Mouse (Mus musculus): ENCODE results near the gene Pnpla2. TPM values are rescaled to one million over a fixed set of nuclear protein-coding genes. Genes with fewer than 3 reads are reported as not detected.
"Not testable (repeated sequence)": the region's sequence is repeated elsewhere in the genome, so short reads cannot be mapped to it uniquely, and the experiment has no call there.

Pnpla2 gene
- polyA plus RNA-seq (2015; fragmentation: Nextera tagmentation; extraction: Ambion mirVana): 16.9 and 23.6 TPM in 2 replicates

DNA sequence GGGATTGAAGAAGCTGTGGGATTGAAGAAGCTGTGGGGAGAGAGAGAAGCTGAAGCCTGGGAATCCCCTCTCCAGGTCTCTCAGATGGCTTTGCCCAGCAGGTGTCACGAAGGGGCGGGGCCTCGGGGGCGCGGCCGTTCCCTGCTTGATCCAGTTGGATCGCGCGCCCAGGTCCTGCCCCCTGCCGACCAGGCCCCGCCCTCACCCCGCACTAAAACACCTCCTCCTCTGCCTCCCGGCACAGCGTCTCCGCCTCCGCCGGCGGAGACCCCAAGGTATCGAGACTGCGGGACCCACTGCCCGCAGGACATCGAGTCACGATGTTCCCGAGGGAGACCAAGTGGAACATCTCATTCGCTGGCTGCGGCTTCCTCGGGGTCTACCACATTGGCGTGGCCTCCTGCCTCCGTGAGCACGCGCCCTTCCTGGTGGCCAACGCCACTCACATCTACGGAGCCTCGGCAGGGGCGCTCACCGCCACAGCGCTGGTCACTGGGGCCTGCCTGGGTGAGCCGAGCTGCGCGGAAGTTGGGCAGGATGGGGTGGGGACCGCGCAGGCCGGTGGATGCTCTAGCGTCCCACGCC is at the start of gene Pnpla2:
TSS of gene Pnpla2 (plus strand) at position 232 of the 585 bp plus-strand sequence.
- peak within 1 kb of the TSS; percentile 96 for H3K4me2 ChIP-seq
- peaks cover 31% of the 10 kb centered on the region for H3K36me3 ChIP-seq
- ATAC-seq (ENCODE audit: insufficient number of reproducible peaks, low FRiP score, low TSS enrichment, low read depth): peak; percentile 80
- H3K4me3 ChIP-seq: peak within 1 kb of the TSS; percentile 63
- H3K9ac ChIP-seq: peak within 1 kb of the TSS; percentile 47
- H3K27me3 ChIP-seq: peaks cover 10% of the 10 kb centered on the region; the same call in 1 of the 2 replicates
- no peaks in the 10 kb centered on the region for H3K9me3 ChIP-seq
- WGBS: under 1% methylated on average over 45 of the region's 45 CpGs
- H3K4me1 ChIP-seq: peaks cover 18% of the 10 kb centered on the region
- peak within 1 kb of the TSS; percentile 62 for H3K27ac ChIP-seq

DNA sequence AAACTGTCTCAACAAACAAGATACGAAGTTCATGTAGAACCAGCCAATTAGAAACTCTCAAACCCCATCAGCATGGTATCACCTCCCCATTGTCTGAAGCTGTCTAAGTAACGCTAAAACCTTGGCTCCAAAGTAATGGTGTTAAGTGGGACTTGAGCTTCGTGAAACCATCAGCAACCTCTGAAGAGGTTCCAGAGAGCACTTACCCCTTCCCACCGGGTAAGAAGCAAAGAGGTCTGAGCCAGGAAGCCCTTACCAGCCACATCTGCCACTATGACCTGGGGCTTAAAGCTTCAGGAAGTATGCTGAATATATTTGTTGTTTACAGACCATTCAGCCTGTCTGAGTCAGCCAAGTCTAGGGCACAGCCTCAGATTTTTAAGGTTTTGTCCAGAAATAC is 49.5 kb upstream of the Pnpla2 start:
- Histone ChIP-seq H3K9ac (no peak overlapping the region), H3K27ac (no peak overlapping the region), H3K36me3 (peaks cover 56% of the 10 kb centered on the region), H3K27me3 (no peaks in the 10 kb centered on the region), H3K4me2 (no peak overlapping the region), H3K4me1 (peaks cover 5% of the 10 kb centered on the region; the same call in 1 of the 2 replicates), H3K4me3 (no peak overlapping the region), H3K9me3 (no peaks in the 10 kb centered on the region)
- ATAC-seq (ENCODE audit: insufficient number of reproducible peaks, low FRiP score, low TSS enrichment, low read depth): no peak
- WGBS: 80% methylated on average over 4 of the region's 4 CpGs

DNA sequence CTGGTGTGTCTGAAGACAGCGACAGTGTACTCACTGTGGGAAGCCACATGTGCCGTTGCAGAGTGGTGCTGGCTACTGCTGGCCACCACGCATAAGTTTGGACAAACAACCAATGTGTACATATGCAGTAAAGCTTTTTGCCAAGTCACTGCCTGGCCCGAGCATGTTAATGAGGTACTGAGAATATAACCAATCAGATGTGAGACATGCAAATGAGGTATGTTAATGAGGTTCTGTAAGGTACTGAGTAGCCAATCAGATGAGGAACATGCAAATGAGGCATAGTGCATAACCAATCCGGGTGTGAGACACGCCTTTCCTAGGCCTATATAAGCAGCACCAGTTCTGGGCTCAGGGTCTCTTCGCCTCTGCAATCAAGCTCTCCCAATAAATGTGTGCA is 47.3 kb upstream of the Pnpla2 start:
- not testable (repeated sequence) for H3K4me3 ChIP-seq; H3K4me2 ChIP-seq; ATAC-seq (ENCODE audit: insufficient number of reproducible peaks, low FRiP score, low TSS enrichment, low read depth); H3K4me1 ChIP-seq; H3K27me3 ChIP-seq; H3K9me3 ChIP-seq; H3K9ac ChIP-seq; H3K27ac ChIP-seq
- 95% methylated on average over 7 of the region's 7 CpGs for WGBS
- H3K36me3 ChIP-seq: peaks cover 46% of the 10 kb centered on the region

DNA sequence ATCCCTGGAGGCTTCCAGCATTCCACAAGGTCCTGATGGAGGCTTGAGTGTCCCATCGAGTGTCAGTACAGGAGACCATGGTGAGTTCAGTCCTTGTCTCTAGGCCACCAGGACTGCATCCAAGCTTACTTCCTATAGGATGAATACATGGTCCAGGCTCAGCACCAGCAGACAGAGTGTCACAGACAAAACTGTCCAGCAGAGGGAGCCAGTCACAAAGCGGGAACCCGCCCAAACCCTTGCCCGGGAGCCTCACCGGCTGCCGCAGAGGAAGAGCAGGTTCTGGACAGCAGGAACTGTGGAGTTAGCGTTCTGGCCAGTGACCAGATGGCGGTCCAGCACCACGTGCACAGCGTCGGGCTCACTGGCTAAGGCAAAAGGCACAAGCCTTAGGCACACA is 46.2 kb upstream of the Pnpla2 start:
- WGBS: 14% methylated on average over 11 of the region's 11 CpGs
- Histone ChIP-seq H3K4me2 (no peak overlapping the region), H3K4me3 (no peak overlapping the region), H3K9ac (0 out of 2 replicates have a peak overlapping the region, but pooled peaks have one; percentile 10), H3K27ac (no peak overlapping the region), H3K36me3 (peaks cover 39% of the 10 kb centered on the region), H3K9me3 (no peaks in the 10 kb centered on the region), H3K27me3 (no peaks in the 10 kb centered on the region), H3K4me1 (peaks cover 12% of the 10 kb centered on the region)
- no peak for ATAC-seq (ENCODE audit: insufficient number of reproducible peaks, low FRiP score, low TSS enrichment, low read depth)

DNA sequence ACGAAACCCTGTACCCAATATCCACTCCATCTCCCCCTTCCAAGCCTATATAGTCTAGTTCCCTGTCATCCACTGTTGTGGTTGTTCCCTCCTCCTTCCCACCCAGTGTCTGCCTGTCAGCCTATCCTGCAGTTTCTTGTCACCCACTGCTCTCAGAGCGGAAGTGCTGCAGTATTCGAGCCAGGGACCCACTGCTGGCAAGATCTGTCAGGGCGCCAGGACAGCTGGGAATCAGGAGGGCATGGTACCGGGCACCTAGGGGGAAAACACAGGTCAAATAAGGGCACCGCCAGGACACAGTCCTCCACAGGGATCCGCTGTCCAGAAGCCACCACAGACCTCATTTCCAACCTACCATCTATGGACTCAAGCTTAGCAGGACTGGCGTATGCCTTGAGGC is 44.4 kb upstream of the Pnpla2 start:
- ATAC-seq (ENCODE audit: insufficient number of reproducible peaks, low FRiP score, low TSS enrichment, low read depth): no peak
- Histone ChIP-seq H3K9ac (no peak overlapping the region), H3K9me3 (no peaks in the 10 kb centered on the region), H3K27ac (no peak overlapping the region), H3K4me2 (no peak overlapping the region), H3K4me1 (peaks cover 17% of the 10 kb centered on the region), H3K36me3 (peaks cover 39% of the 10 kb centered on the region), H3K4me3 (no peak overlapping the region), H3K27me3 (no peaks in the 10 kb centered on the region)
- WGBS: 89% methylated on average over 8 of the region's 8 CpGs

DNA sequence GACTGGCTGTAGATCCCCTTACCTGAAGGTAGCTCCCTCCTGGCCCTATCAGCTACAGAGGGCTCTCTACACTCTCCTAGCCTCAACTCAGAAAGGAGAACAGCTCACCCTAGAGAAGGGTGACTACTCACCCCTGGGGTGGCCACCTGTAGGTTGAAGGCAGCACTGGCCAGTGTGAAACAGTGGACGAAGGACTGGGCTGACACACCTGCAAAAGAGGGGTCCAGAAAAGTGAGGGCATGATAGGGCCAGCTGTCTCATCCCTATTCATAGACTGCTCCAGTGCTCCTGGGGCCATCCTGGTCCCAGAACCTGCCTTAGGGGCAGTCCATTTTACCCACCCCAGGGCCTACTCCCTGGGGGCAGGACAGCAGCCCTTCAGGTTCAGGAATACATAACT is 43.3 kb upstream of the Pnpla2 start:
- Histone ChIP-seq H3K4me1 (peaks cover 17% of the 10 kb centered on the region), H3K4me3 (no peak overlapping the region), H3K36me3 (peaks cover 39% of the 10 kb centered on the region), H3K27me3 (no peaks in the 10 kb centered on the region), H3K4me2 (no peak overlapping the region), H3K27ac (no peak overlapping the region), H3K9ac (no peak overlapping the region), H3K9me3 (no peaks in the 10 kb centered on the region)
- ATAC-seq (ENCODE audit: insufficient number of reproducible peaks, low FRiP score, low TSS enrichment, low read depth): no peak
- 100% methylated on average over 1 of the region's 1 CpGs for WGBS

DNA sequence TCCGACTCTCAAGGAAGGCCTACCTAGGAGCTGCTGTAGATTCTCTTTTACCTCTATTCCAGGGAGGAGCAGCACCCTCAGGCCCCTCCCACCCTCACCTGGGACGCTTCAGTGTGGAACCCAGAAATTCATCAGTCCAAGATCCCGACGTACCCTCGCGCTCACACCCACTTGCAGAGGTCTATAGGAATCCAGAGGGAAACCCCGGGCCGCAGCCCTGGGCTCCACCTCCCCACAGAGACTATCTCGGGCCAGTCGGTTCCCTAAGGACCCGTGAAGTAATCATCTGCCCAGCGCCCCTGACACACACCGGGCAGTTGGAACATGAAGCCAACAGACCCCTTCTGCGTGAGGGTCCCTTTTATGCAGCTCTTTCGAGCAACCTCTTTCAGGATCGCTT is 41.7 kb upstream of the Pnpla2 start:
- Histone ChIP-seq H3K4me1 (peaks cover 17% of the 10 kb centered on the region), H3K27ac (peak overlapping the region; percentile 83), H3K36me3 (peaks cover 32% of the 10 kb centered on the region), H3K9me3 (no peaks in the 10 kb centered on the region), H3K4me2 (peak overlapping the region; percentile 79), H3K9ac (peak overlapping the region; percentile 69), H3K27me3 (no peaks in the 10 kb centered on the region), H3K4me3 (peak overlapping the region; percentile 62)
- WGBS: 2% methylated on average over 16 of the region's 16 CpGs
- ATAC-seq (ENCODE audit: insufficient number of reproducible peaks, low FRiP score, low TSS enrichment, low read depth): no peak

DNA sequence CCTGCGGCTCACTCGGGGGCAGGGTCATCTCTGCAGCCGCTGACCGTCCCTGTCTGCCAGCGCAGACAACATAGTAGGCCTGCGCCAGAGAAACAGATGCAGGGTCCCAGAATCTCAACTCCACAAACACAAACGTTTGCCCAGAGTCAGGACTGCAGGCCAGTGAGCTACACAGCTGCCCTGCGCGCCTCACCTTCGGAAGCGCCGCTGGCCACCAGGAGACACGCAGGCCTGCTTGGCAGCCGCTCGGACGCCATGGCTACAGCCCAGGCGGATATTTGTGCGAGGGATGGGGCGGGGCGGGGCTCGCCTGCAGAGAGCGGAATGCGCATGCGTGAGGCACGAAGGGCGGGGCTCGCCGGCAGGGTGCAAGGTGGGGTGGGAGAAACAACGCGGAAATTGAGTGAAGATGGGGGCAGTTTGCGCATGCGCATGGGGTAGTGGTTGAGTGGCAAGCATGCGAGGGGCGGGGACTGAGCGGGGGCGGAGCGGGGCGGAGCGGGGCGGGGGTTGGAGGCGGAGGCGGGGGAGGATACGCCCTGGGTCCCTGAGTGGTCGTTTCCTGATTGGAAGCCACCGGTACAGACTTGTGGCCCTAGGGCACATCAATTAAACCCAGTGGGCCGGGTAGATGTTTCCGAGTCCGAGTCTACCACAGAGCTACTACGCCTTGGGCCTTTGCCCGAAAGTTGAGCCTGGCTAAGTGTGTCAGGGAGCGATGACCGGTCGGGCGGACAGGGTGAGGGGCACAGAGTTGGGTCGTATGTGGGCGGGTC is 41.0 kb upstream of the Pnpla2 start, which contains the start of gene Gatd1:
TSS of gene Gatd1 (minus strand) at position 328 of the 776 bp plus-strand sequence.
- peaks cover 25% of the 10 kb centered on the region for H3K36me3 ChIP-seq
- peak; percentile 89 for ATAC-seq (ENCODE audit: insufficient number of reproducible peaks, low FRiP score, low TSS enrichment, low read depth)
- H3K4me2 ChIP-seq: peak within 1 kb of the TSS; percentile 79
- WGBS: under 1% methylated on average over 55 of the region's 56 CpGs
- H3K9ac ChIP-seq: peak within 1 kb of the TSS; percentile 69
- H3K27me3 ChIP-seq: no peaks in the 10 kb centered on the region
- no peaks in the 10 kb centered on the region for H3K9me3 ChIP-seq
- peak within 1 kb of the TSS; percentile 62 for H3K4me3 ChIP-seq
- H3K4me1 ChIP-seq: peaks cover 14% of the 10 kb centered on the region
- peak within 1 kb of the TSS; percentile 83 for H3K27ac ChIP-seq

DNA sequence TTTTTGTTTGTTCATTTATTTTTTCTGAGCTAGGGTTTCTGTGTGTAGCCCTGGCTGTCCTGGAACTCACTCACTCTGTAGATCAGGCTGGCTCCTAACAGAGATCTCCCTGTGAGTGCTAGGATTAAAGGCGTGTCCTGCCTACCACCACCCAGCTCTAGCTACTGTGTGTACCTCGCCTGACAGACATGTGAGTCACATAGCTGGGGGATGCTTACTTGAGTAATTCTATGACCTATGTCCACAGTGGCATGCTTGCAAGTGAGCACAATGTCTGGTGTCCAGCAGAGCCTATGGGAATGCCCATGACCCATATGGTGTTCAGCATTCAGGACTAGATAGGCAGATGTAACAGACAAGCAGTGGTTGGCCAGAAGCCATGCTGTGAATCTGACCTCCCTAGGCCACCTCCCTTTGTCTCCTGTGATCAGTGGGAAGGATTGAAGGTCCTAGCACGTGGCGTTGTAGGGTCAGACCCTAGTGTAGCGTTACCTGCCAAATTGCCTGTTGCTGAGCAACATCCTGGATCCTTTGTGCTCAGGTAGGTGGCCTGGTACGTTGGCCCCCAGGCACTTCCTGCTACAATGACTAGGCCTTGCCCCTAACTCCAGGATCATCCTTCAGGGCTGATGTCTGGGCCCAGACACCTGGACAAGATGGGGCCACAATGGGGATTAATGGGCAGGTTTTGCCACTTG is 38.7 kb upstream of the Pnpla2 start:
- WGBS: 78% methylated on average over 6 of the region's 6 CpGs
- no peak overlapping the region for H3K27ac ChIP-seq
- no peaks in the 10 kb centered on the region for H3K9me3 ChIP-seq

DNA sequence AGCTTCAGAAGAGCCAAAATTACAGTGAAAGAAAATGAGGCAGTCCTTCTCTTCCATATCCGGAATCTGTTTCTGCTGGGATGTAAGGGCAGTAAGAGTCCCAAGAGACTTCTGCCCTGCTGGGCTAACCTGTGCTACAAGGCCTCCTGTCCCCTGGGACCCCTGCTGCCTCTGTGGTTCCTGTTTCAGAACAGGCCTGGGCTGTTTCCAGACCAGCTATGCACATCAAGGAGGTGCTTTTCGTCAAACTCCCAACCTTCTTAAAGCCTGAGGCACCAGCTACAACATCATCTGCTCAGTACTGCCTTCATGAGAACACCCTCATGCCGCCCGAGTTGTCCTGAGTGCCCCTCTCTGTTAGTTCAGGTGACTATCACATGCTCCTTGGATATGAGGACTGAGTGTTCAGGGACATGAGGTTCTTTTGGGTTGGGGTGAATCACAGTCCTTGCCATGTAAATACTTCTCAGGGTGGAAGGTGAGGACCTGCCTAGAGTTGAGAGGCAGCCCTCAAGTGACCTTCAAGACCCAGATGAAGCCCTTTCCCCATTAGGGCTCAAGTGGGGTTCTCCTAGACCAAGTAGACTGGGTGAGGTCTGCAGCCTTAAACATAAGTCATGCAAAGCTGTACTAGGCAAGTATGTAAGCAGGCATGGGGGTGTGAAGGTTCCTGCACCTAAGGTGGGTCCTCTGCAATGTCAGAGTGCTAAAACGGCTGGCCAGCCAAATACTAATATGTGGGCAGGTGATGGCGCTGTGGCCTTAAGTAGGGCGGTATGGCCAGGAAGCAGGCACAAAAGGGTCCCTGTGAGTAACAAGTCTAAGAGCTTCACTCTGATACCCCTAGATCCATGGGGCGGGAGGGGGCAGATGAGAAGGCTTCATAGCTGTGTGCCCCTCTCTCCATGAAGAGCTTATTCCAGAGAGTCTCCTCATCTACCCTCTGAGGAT is 37.0 kb upstream of the Pnpla2 start:
- Histone ChIP-seq H3K27ac (no peak overlapping the region), H3K4me3 (no peak overlapping the region), H3K36me3 (no peaks in the 10 kb centered on the region), H3K4me1 (peaks cover 8% of the 10 kb centered on the region), H3K9me3 (no peaks in the 10 kb centered on the region), H3K27me3 (no peaks in the 10 kb centered on the region), H3K4me2 (no peak overlapping the region), H3K9ac (no peak overlapping the region)
- ATAC-seq (ENCODE audit: insufficient number of reproducible peaks, low FRiP score, low TSS enrichment, low read depth): no peak
- WGBS: 74% methylated on average over 8 of the region's 8 CpGs

More for the DNA sequence above, 38.7 kb upstream of the Pnpla2 start:
- peaks cover 3% of the 10 kb centered on the region; the same call in 1 of the 2 replicates for H3K36me3 ChIP-seq
- no peaks in the 10 kb centered on the region for H3K27me3 ChIP-seq
- H3K9ac ChIP-seq: no peak overlapping the region
- H3K4me2 ChIP-seq: no peak overlapping the region
- H3K4me3 ChIP-seq: no peak overlapping the region
- no peak for ATAC-seq (ENCODE audit: insufficient number of reproducible peaks, low FRiP score, low TSS enrichment, low read depth)
- peaks cover 12% of the 10 kb centered on the region for H3K4me1 ChIP-seq

DNA sequence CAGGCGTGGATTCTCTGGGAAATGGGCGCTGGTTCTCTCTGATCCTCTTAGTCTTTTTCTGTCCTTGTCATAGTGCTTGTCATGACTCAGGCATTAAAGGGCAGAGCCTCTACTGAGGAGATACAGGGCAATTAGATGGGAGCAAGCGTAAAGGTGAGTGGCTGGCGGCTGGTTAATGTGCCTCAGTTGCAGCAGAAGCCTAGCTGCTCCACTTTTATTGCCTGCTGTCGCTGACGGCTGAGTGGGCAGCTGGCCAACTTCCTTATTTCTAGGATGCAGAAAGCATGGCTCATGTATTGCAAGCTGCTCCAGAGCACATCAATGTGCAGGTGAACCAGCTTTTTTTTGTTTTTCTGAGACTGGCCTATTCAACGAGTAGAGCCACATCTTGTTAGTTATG is 36.0 kb upstream of the Pnpla2 start:
- H3K36me3 ChIP-seq: no peaks in the 10 kb centered on the region
- no peak overlapping the region for H3K9ac ChIP-seq
- H3K27ac ChIP-seq: no peak overlapping the region
- WGBS: 33% methylated on average over 7 of the region's 7 CpGs
- no peak overlapping the region for H3K4me2 ChIP-seq
- H3K4me3 ChIP-seq: no peak overlapping the region
- H3K4me1 ChIP-seq: peaks cover 4% of the 10 kb centered on the region; the same call in 1 of the 2 replicates
- no peak for ATAC-seq (ENCODE audit: insufficient number of reproducible peaks, low FRiP score, low TSS enrichment, low read depth)
- no peaks in the 10 kb centered on the region for H3K27me3 ChIP-seq
- no peaks in the 10 kb centered on the region for H3K9me3 ChIP-seq
